Mouse (Mus musculus) NIH3T3 (cell line): ENCODE data around the gene Ctps.
"Not testable (repeated sequence)": the region's sequence is repeated elsewhere in the genome, so short reads cannot be mapped to it uniquely, and the experiment has no call there.

ENCODE experiments used
- DNase-seq: peaks from one replicate; pipeline ENCODE4 v3.0.0-alpha.2; 2012; ENCODE audit warnings: low read depth

The Ctps gene

GRCm38 (mm10) chr4:120569486-120570437 lies at the start of gene Ctps:
Gene Ctps, minus strand, starts transcription at chr4:120570276.
- DNase-seq: peak; percentile 98

GRCm38 (mm10) chr4:120616199-120617025 lies 46.3 kb upstream of the Ctps start:
- no peak for DNase-seq

GRCm38 (mm10) chr4:120615528-120616081 lies 45.5 kb upstream of the Ctps start:
- DNase-seq: peak; percentile 35

GRCm38 (mm10) chr4:120614644-120615043 lies 44.6 kb upstream of the Ctps start:
- DNase-seq: no peak

GRCm38 (mm10) chr4:120613691-120614329 lies 43.7 kb upstream of the Ctps start:
- DNase-seq: no peak

GRCm38 (mm10) chr4:120612304-120613080 lies 42.4 kb upstream of the Ctps start:
- no peak for DNase-seq

GRCm38 (mm10) chr4:120611005-120611404 lies 40.9 kb upstream of the Ctps start:
- no peak for DNase-seq

- no peak for DNase-seq
Measured at GRCm38 (mm10) chr4:120606941-120607340, 36.9 kb upstream of the Ctps start.

GRCm38 (mm10) chr4:120602669-120603068 lies 32.6 kb upstream of the Ctps start:
- DNase-seq: no peak

GRCm38 (mm10) chr4:120601774-120602173 lies 31.7 kb upstream of the Ctps start:
- peak; percentile 27 for DNase-seq

- DNase-seq: peak; percentile 27
Measured at GRCm38 (mm10) chr4:120598922-120599321, 28.8 kb upstream of the Ctps start.

GRCm38 (mm10) chr4:120596210-120596609 lies 26.1 kb upstream of the Ctps start:
- DNase-seq: not testable (repeated sequence)

GRCm38 (mm10) chr4:120590973-120591372 lies 20.9 kb upstream of the Ctps start:
- no peak for DNase-seq

- DNase-seq: peak; percentile 86
Measured at GRCm38 (mm10) chr4:120589815-120590422, 19.8 kb upstream of the Ctps start.

- no peak for DNase-seq
Measured at GRCm38 (mm10) chr4:120589070-120589469, 19.0 kb upstream of the Ctps start.

- DNase-seq: no peak
Measured at GRCm38 (mm10) chr4:120588445-120588844, 18.4 kb upstream of the Ctps start, which contains the start of gene Gm8439. Gene Gm8439, plus strand, starts transcription at chr4:120588745.

- DNase-seq: no peak
Measured at GRCm38 (mm10) chr4:120586986-120587385, 16.9 kb upstream of the Ctps start.

- no peak for DNase-seq
Measured at GRCm38 (mm10) chr4:120581711-120582110, 11.6 kb upstream of the Ctps start.

- DNase-seq: no peak
Measured at GRCm38 (mm10) chr4:120580894-120581293, 10.8 kb upstream of the Ctps start.

- DNase-seq: no peak
Measured at GRCm38 (mm10) chr4:120571691-120572090, 1.6 kb upstream of the Ctps start.

- DNase-seq: peak; percentile 90
Measured at GRCm38 (mm10) chr4:120571070-120571464, 991 bp upstream of the Ctps start.
